Mouse (Mus musculus): ENCODE data around the gene Adamtsl4. TPM values are rescaled to one million over a fixed set of nuclear protein-coding genes. Genes with fewer than 3 reads are reported as not detected.

The Adamtsl4 gene
- polyA plus RNA-seq, 1 experiment = 51.3 TPM

DNA sequence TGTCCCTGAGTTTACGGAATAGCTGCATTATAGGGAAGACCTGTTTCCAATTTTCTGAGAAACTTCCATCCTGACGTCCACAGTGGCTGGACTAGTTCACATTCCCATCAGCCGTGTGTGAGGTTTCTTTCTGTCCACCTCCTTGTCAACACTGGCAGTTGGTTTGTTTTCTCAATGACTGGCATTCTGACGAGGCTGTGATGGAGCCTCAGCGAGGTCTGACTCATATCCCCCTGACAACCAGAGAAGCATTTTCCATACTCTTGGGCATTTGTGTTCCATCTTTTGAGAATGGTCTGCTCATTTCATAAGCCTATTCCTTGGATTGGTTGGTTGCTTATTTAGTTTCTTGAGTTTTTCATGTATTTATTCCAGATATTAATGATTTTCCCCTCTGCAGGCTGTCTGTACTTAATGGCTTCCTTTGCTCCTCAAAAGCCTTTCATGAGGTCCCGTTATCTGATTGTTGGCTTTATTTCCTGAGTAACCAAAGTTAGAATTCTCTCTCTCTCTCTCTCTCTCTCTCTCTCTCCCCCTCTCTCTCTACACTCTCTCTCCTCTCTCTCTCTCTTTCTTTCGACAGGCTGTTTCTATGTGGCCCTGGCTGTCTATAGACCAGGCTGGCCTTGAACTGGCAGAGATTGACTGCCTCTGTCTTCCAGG is 39.1 kb upstream of the Adamtsl4 start:
- no peak for DNase-seq
- WGBS = 46% methylated on average over 7 of the region's 7 CpGs

DNA sequence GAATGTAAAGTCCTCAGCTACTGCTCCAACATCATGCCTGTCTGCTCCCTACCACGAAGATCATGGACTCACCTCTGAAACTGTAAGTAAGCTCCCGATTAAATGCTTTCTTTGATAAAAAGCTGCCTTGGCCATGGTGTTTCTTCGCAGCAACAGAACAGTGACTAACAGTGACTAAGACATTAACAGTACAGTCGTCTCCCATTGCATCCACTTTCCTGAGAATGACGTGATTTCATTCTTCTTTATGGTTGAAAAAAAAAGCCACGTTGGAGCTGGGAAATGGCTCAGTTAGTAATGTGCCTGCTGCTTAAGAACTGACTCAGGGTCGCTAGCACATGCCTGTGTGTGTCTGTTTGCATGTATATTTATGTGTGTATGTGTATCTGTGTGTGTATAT is 38.1 kb upstream of the Adamtsl4 start:
- no peak for DNase-seq
- H3K4me3 ChIP-seq (replicated peaks; ENCODE audit: extremely low read depth, low read depth, low read length) = no peak overlapping the region
- TF ChIP-seq CTCF (IDR thresholded peaks at IDR 0.05; ENCODE audit: insufficient read depth, low read length) = no peak
- no peak for TF ChIP-seq POLR2A (IDR thresholded peaks at IDR 0.05; ENCODE audit: borderline replicate concordance, extremely low read depth, low read depth, low read length)
- H3K4me1 ChIP-seq (ENCODE audit: control insufficient read depth, insufficient read depth, low read length) = no peaks in the 10 kb centered on the region
- 81% methylated on average over 7 of the region's 7 CpGs for WGBS

More for the DNA sequence above, 39.1 kb upstream of the Adamtsl4 start:
- Histone ChIP-seq H3K4me3 (replicated peaks; ENCODE audit: extremely low read depth, low read depth, low read length) (no peak overlapping the region), H3K4me1 (ENCODE audit: control insufficient read depth, insufficient read depth, low read length) (no peaks in the 10 kb centered on the region)
- no peak for TF ChIP-seq POLR2A (IDR thresholded peaks at IDR 0.05; ENCODE audit: borderline replicate concordance, extremely low read depth, low read depth, low read length)
- no peak for TF ChIP-seq CTCF (IDR thresholded peaks at IDR 0.05; ENCODE audit: insufficient read depth, low read length)

DNA sequence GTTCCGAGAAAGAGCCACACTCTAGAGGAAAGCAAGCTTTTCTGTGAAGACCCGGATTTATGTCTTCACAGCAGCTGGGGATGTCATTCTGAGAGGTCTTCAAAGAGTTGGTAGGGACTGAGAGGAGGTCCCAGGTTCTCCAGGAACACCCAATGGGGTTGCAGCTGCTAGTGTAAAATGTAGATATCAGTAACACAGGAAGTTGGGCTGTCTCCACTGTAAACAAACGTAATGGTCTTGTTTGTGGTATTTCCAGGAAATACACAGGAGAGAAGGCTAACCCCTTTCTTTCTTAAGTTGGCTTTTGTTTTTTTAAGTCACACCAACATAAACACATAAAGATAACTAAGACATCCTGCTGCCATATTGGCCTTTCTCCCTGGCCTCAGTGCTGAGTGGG is 34.7 kb upstream of the Adamtsl4 start:
- Histone ChIP-seq H3K4me1 (ENCODE audit: control insufficient read depth, insufficient read depth, low read length) (no peaks in the 10 kb centered on the region), H3K4me3 (replicated peaks; ENCODE audit: extremely low read depth, low read depth, low read length) (no peak overlapping the region)
- WGBS = 51% methylated on average over 3 of the region's 3 CpGs
- TF ChIP-seq POLR2A (IDR thresholded peaks at IDR 0.05; ENCODE audit: borderline replicate concordance, extremely low read depth, low read depth, low read length) = no peak
- no peak for TF ChIP-seq CTCF (IDR thresholded peaks at IDR 0.05; ENCODE audit: insufficient read depth, low read length)
- no peak for DNase-seq

DNA sequence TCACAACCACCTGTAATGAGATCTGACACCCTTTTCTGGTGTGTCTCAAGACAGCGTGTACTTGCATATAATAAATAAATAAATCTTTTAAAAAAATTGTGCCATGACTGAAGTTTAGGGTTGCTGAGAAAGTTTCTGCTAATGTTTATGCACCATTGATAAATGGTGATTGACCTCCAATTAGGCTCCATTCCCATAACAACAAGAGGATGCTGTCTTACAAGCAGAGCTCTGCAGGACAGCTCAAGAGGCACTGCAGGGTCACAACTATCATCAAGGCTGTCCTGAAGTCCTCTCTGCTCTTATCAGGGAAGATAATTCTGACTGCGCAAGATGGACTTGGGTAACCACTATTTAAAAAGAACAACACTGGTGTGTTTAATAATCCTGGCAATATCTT is 30.4 kb upstream of the Adamtsl4 start:
- no peak for DNase-seq
- Histone ChIP-seq H3K4me3 (replicated peaks; ENCODE audit: extremely low read depth, low read depth, low read length) (no peak overlapping the region), H3K4me1 (ENCODE audit: control insufficient read depth, insufficient read depth, low read length) (no peaks in the 10 kb centered on the region)
- TF ChIP-seq POLR2A (IDR thresholded peaks at IDR 0.05; ENCODE audit: borderline replicate concordance, extremely low read depth, low read depth, low read length) = no peak
- TF ChIP-seq CTCF (IDR thresholded peaks at IDR 0.05; ENCODE audit: insufficient read depth, low read length) = no peak
- 93% methylated on average over 2 of the region's 2 CpGs for WGBS

DNA sequence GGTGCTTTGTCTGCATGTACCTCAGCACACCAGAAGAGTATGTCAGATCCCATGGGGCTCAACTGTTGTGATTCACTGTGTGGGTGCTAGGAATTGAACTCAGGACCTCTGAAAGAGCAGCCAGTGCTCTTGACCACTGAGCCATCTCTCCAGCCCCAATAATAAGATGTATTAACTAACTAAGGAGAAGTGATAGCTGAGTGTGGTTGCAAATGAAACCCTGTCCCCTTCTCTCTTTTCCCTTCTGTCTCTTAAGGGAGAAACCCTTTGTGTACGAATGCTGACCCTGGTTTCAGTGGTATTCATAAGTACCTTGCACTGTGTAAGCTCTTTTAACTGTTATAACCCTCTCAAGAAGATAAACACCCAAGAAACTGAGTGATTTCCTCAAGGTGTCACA is 28.4 kb upstream of the Adamtsl4 start:
- no peak for DNase-seq
- TF ChIP-seq POLR2A (IDR thresholded peaks at IDR 0.05; ENCODE audit: borderline replicate concordance, extremely low read depth, low read depth, low read length) (no peak), CTCF (IDR thresholded peaks at IDR 0.05; ENCODE audit: insufficient read depth, low read length) (no peak)
- Histone ChIP-seq H3K4me3 (replicated peaks; ENCODE audit: extremely low read depth, low read depth, low read length) (no peak overlapping the region), H3K4me1 (ENCODE audit: control insufficient read depth, insufficient read depth, low read length) (no peaks in the 10 kb centered on the region)
- WGBS = 67% methylated on average over 1 of the region's 1 CpGs

DNA sequence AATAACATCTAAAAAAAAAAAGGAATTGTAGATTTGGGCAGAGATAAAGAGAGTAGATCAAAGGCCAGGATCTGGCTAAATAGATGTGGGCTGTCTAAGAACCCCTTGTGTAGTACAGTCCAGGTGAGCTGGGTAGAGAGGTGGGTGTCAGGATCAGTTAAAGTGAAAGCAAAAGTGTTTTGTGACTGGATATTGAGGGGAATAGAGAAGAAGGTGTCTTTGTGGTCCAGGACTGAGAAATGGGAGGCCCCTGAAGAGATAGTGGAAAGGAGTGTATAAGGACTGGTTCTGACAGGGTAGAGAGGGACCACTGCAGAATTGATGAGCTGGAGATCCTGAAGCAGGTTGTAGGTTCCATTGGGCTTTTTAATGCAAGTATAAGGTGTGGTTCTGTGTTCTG is 22.2 kb upstream of the Adamtsl4 start:
- DNase-seq = no peak
- TF ChIP-seq POLR2A (IDR thresholded peaks at IDR 0.05; ENCODE audit: borderline replicate concordance, extremely low read depth, low read depth, low read length) (no peak), CTCF (IDR thresholded peaks at IDR 0.05; ENCODE audit: insufficient read depth, low read length) (no peak)
- Histone ChIP-seq H3K4me1 (ENCODE audit: control insufficient read depth, insufficient read depth, low read length) (no peaks in the 10 kb centered on the region), H3K4me3 (replicated peaks; ENCODE audit: extremely low read depth, low read depth, low read length) (no peak overlapping the region)

DNA sequence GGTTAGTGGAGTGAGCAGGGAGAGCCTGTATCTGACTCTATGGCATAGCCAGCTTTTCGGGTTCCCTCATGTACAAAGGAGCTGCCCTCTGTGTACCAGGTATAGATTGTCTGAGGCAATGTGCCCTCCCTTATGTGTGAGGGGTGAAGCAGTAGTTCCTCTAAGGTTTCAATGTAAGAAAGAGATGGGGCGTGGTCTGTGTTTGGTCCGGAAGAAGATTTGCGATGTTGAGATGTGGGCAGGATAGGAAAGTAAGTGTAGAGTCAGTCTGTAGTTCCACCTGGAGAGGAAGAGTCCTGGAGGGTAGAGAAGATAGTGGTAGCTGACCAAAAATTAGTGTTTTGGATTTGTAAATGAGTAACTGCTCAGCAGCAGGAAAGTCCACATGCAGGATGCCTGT is 21.3 kb upstream of the Adamtsl4 start:
- Histone ChIP-seq H3K4me3 (replicated peaks; ENCODE audit: extremely low read depth, low read depth, low read length) (no peak overlapping the region), H3K4me1 (ENCODE audit: control insufficient read depth, insufficient read depth, low read length) (no peaks in the 10 kb centered on the region)
- DNase-seq = no peak
- WGBS = 86% methylated on average over 4 of the region's 4 CpGs
- TF ChIP-seq POLR2A (IDR thresholded peaks at IDR 0.05; ENCODE audit: borderline replicate concordance, extremely low read depth, low read depth, low read length) (no peak), CTCF (IDR thresholded peaks at IDR 0.05; ENCODE audit: insufficient read depth, low read length) (no peak)

DNA sequence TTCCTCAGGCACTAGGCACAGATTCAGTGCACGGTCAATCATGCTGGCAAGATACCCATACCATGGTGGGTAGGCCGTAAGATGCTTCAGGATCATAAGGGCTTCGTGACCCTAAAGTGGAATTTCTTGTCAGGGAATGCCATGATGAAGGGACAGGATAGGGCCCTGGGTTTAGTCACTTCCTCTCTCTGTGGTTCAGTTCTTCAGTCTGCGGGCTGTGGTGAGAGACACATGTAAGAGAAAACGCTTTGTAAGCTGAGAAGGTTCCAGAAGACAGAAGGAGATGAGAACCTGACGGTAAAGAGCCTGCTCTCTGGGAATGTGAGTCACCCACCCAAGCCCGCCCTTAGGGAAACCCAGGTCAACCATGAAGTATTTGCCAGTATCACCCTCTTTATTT is 19.8 kb upstream of the Adamtsl4 start:
- no peaks in the 10 kb centered on the region for H3K4me1 ChIP-seq (ENCODE audit: control insufficient read depth, insufficient read depth, low read length)
- DNase-seq = no peak
- H3K4me3 ChIP-seq (replicated peaks; ENCODE audit: extremely low read depth, low read depth, low read length) = no peak overlapping the region
- WGBS = 75% methylated on average over 7 of the region's 7 CpGs
- TF ChIP-seq POLR2A (IDR thresholded peaks at IDR 0.05; ENCODE audit: borderline replicate concordance, extremely low read depth, low read depth, low read length) = no peak
- TF ChIP-seq CTCF (IDR thresholded peaks at IDR 0.05; ENCODE audit: insufficient read depth, low read length) = no peak

DNA sequence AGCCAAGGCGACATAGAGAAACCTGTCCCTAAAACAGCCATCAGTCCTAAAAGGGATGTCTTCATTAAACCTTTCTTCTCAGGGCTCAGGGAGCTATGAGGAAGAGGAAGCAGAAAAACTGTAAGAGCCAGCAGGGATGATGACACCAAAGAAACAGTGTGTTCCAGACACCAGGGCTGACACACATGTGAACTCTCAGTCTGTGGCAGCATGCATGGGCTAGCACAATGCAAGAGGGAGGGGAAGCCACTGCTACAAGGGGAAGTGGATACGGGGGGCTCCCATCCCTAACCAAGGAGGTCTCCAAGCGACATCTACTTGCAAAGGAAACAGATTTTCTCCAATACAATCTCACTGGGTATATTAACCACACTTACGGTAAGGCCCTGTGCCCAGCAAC is 18.6 kb upstream of the Adamtsl4 start:
- DNase-seq = no peak
- WGBS = 81% methylated on average over 4 of the region's 4 CpGs
- no peak overlapping the region for H3K4me3 ChIP-seq (replicated peaks; ENCODE audit: extremely low read depth, low read depth, low read length)
- H3K4me1 ChIP-seq (ENCODE audit: control insufficient read depth, insufficient read depth, low read length) = no peaks in the 10 kb centered on the region
- TF ChIP-seq CTCF (IDR thresholded peaks at IDR 0.05; ENCODE audit: insufficient read depth, low read length) = no peak
- TF ChIP-seq POLR2A (IDR thresholded peaks at IDR 0.05; ENCODE audit: borderline replicate concordance, extremely low read depth, low read depth, low read length) = no peak

DNA sequence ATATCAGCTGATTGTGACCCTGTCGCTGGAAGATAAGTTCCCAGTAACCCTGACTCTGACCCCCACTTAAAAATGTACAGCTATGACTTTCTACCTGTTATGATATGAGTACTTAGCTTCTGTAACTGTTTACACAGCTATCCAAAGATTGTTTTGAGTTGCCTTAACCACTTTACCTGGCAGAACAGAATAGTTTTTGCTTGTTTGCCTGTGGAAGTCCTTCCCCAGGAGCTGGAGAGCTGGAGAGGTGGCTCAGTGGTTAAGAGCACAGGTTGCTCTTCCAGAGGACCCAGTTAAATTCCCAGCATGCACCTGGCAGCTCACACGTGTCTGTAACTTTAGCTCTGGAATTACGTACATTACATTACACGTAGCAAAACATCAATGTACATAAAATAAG is 16.9 kb upstream of the Adamtsl4 start:
- TF ChIP-seq CTCF (IDR thresholded peaks at IDR 0.05; ENCODE audit: insufficient read depth, low read length) (no peak), POLR2A (IDR thresholded peaks at IDR 0.05; ENCODE audit: borderline replicate concordance, extremely low read depth, low read depth, low read length) (no peak)
- 71% methylated on average over 4 of the region's 4 CpGs for WGBS

More for the DNA sequence above, 16.9 kb upstream of the Adamtsl4 start:
- no peak for DNase-seq
- Histone ChIP-seq H3K4me3 (replicated peaks; ENCODE audit: extremely low read depth, low read depth, low read length) (no peak overlapping the region), H3K4me1 (ENCODE audit: control insufficient read depth, insufficient read depth, low read length) (peaks cover 4% of the 10 kb centered on the region; the same call in 1 of the 2 replicates)
